Mouse (Mus musculus): ENCODE measurements around the gene Cyp2j13. TPM values are rescaled to one million over a fixed set of nuclear protein-coding genes. Genes with fewer than 3 reads are reported as not detected.
"Not testable (repeated sequence)": the region's sequence is repeated elsewhere in the genome, so short reads cannot be mapped to it uniquely, and the experiment has no call there.

The Cyp2j13 gene
- polyA plus RNA-seq, 1 experiment from 2014 or later = not detected

DNA sequence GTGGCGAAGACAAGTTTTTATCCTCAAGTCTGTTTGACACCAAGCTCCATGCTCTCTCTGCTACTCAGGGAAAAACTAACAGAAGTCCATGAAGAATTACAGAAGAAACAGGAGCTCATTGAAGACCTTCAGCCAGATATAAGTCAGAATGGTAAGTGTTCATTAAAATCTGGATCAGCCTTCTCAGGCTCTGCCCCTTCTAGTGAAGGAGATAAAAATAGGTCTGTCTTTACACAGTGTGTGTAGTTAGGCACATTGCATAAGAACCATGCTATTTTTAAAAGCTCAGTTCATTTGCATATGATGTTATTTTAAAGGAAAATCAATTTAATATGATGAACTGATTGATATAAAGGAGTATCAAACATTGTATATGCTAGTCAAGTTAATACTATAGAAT is 60.5 kb downstream of the Cyp2j13 start:
- 94% methylated on average over 1 of the region's 1 CpGs for WGBS (ENCODE audit: insufficient replicate concordance)
- no peaks in the 10 kb centered on the region for H3K9me3 ChIP-seq (replicated peaks; ENCODE audit: control insufficient read depth, low read length)

DNA sequence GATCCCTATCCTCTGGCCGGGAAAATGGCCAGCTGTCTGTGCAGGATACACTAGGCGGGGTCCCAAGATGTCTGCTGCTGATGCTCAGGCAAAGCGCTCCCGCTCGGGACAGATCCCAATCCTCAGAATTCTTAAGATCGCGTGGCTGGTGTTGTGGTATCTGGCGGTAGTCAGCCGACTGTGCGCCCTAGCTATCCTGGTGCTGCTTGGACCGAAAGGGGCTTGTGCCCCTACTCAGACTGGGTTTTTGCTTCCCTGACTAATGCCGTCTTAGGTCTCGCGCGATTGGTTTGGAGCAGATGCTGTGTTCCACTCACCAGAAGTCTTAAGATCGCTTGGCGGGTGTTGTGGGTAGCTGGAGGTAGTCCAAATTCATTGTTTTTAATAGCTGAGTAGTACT is 95.1 kb downstream of the Cyp2j13 start:
- H3K27me3 ChIP-seq (ENCODE audit: control insufficient read depth, insufficient read depth, low read length); ATAC-seq (replicated peaks; ENCODE audit: insufficient number of reproducible peaks, low FRiP score, low TSS enrichment); H3K4me1 ChIP-seq (ENCODE audit: control insufficient read depth, insufficient read depth, low read length); H3K36me3 ChIP-seq (ENCODE audit: control insufficient read depth, insufficient read depth, low read length); H3K9me3 ChIP-seq (replicated peaks; ENCODE audit: control insufficient read depth, low read length); H3K4me3 ChIP-seq (ENCODE audit: low read depth, low read length); H3K4me2 ChIP-seq; H3K9ac ChIP-seq (ENCODE audit: low read depth, low read length); H3K27ac ChIP-seq (ENCODE audit: low read depth, low read length): not testable (repeated sequence)
- WGBS (ENCODE audit: insufficient replicate concordance) = 79% methylated on average over 17 of the region's 17 CpGs

More for the DNA sequence above, 60.5 kb downstream of the Cyp2j13 start:
- H3K4me1 ChIP-seq (ENCODE audit: control insufficient read depth, insufficient read depth, low read length) = no peaks in the 10 kb centered on the region
- no peak overlapping the region for H3K27ac ChIP-seq (ENCODE audit: low read depth, low read length)
- H3K27me3 ChIP-seq (ENCODE audit: control insufficient read depth, insufficient read depth, low read length) = no peaks in the 10 kb centered on the region
- no peak for ATAC-seq (replicated peaks; ENCODE audit: insufficient number of reproducible peaks, low FRiP score, low TSS enrichment)
- H3K4me2 ChIP-seq = no peak overlapping the region
- H3K4me3 ChIP-seq (ENCODE audit: low read depth, low read length) = no peak overlapping the region
- no peaks in the 10 kb centered on the region for H3K36me3 ChIP-seq (ENCODE audit: control insufficient read depth, insufficient read depth, low read length)
- H3K9ac ChIP-seq (ENCODE audit: low read depth, low read length) = no peak overlapping the region

Other genes with a start within 250 kb of the Cyp2j13 start
- gene Hook1, start 110.3 kb downstream of the Cyp2j13 start, polyA plus RNA-seq (2014; fragmentation: Nextera tagmentation; extraction: Ambion mirVana) = 7.7 and 13.1 TPM in 2 replicates
- gene Cyp2j12, start 63.6 kb upstream of the Cyp2j13 start, polyA plus RNA-seq (2014; fragmentation: Nextera tagmentation; extraction: Ambion mirVana) = not detected in 2 replicates
- gene Cyp2j7, start 159.1 kb upstream of the Cyp2j13 start, polyA plus RNA-seq (2014; fragmentation: Nextera tagmentation; extraction: Ambion mirVana) = not detected in 2 replicates

All from heart, embryonic 11.5 days (tissue).